Mouse (Mus musculus): ENCODE measurements around the gene Ostm1. TPM values are rescaled to one million over a fixed set of nuclear protein-coding genes. Genes with fewer than 3 reads are reported as not detected.

The Ostm1 gene
- polyA plus RNA-seq (2016; fragmentation: Nextera tagmentation; extraction: Ambion mirVana) = 8.4 and 8.9 TPM in 2 replicates

- Histone ChIP-seq H3K4me3 (peak within 1 kb of the TSS; percentile 28), H3K27ac (no peak within 1 kb of the TSS), H3K27me3 (ENCODE audit: low read depth, poor library complexity, severe bottlenecking) (peaks cover 100% of the 10 kb centered on the region), H3K36me3 (no peaks in the 10 kb centered on the region), H3K9me3 (replicated peaks) (0 out of 2 replicates have a peak, but pooled peaks cover 4% of the 10 kb centered on the region), H3K4me1 (peaks cover 46% of the 10 kb centered on the region)
- DNase-seq (ENCODE audit: low spot score) = no peak
- WGBS = under 1% methylated on average over 43 of the region's 43 CpGs
These were observed at the start of gene Ostm1, which contains the start of gene Nr2e1 for GRCm38 (mm10) chr10:42583157-42583872. Ostm1 (plus strand) TSS chr10:42583822. Nr2e1 (minus strand) TSS chr10:42583632.

- no peak for DNase-seq (ENCODE audit: low spot score)
- H3K9me3 ChIP-seq (replicated peaks) = no peaks in the 10 kb centered on the region
- H3K27me3 ChIP-seq (ENCODE audit: low read depth, poor library complexity, severe bottlenecking) = no peaks in the 10 kb centered on the region
- H3K36me3 ChIP-seq = peaks cover 62% of the 10 kb centered on the region
- no peak overlapping the region for H3K27ac ChIP-seq
- no peak overlapping the region for H3K4me3 ChIP-seq
- 92% methylated on average over 11 of the region's 11 CpGs for WGBS
- H3K4me1 ChIP-seq = no peaks in the 10 kb centered on the region
These were observed 49.7 kb upstream of the Ostm1 start for GRCm38 (mm10) chr10:42533836-42534453.

- H3K27ac ChIP-seq = peak overlapping the region; percentile 30; the same call in 1 of the 2 replicates
- 88% methylated on average over 9 of the region's 9 CpGs for WGBS
- 0 out of 2 replicates have a peak, but pooled peaks cover 9% of the 10 kb centered on the region for H3K4me1 ChIP-seq
- no peaks in the 10 kb centered on the region for H3K9me3 ChIP-seq (replicated peaks)
- peaks cover 37% of the 10 kb centered on the region for H3K36me3 ChIP-seq
- H3K4me3 ChIP-seq = no peak overlapping the region
- H3K27me3 ChIP-seq (ENCODE audit: low read depth, poor library complexity, severe bottlenecking) = no peaks in the 10 kb centered on the region
- DNase-seq (ENCODE audit: low spot score) = no peak
These were observed 45.9 kb upstream of the Ostm1 start for GRCm38 (mm10) chr10:42537571-42538316.

- WGBS = 77% methylated on average over 6 of the region's 6 CpGs
- Histone ChIP-seq H3K9me3 (replicated peaks) (no peaks in the 10 kb centered on the region), H3K4me1 (no peaks in the 10 kb centered on the region), H3K36me3 (no peaks in the 10 kb centered on the region), H3K27ac (no peak overlapping the region), H3K4me3 (no peak overlapping the region), H3K27me3 (ENCODE audit: low read depth, poor library complexity, severe bottlenecking) (no peaks in the 10 kb centered on the region)
- DNase-seq (ENCODE audit: low spot score) = no peak
These were observed 37.7 kb upstream of the Ostm1 start for GRCm38 (mm10) chr10:42545707-42546503.

- Histone ChIP-seq H3K4me3 (no peak overlapping the region), H3K9me3 (replicated peaks) (no peaks in the 10 kb centered on the region), H3K4me1 (no peaks in the 10 kb centered on the region), H3K27me3 (ENCODE audit: low read depth, poor library complexity, severe bottlenecking) (no peaks in the 10 kb centered on the region), H3K36me3 (no peaks in the 10 kb centered on the region), H3K27ac (no peak overlapping the region)
- 95% methylated on average over 3 of the region's 3 CpGs for WGBS
- no peak for DNase-seq (ENCODE audit: low spot score)
These were observed 37.1 kb upstream of the Ostm1 start for GRCm38 (mm10) chr10:42546507-42546906.

GRCm38 (mm10) chr10:42559581-42560200 is 23.9 kb upstream of the Ostm1 start:
- Histone ChIP-seq H3K4me1 (0 out of 2 replicates have a peak, but pooled peaks cover 5% of the 10 kb centered on the region), H3K9me3 (replicated peaks) (no peaks in the 10 kb centered on the region), H3K4me3 (no peak overlapping the region), H3K27ac (no peak overlapping the region), H3K36me3 (no peaks in the 10 kb centered on the region), H3K27me3 (ENCODE audit: low read depth, poor library complexity, severe bottlenecking) (peaks cover 16% of the 10 kb centered on the region)
- DNase-seq (ENCODE audit: low spot score) = no peak
- 81% methylated on average over 5 of the region's 5 CpGs for WGBS

- peak; percentile 84 for DNase-seq (ENCODE audit: low spot score)
- H3K9me3 ChIP-seq (replicated peaks) = no peaks in the 10 kb centered on the region
- 2% methylated on average over 12 of the region's 12 CpGs for WGBS
These were observed 21.4 kb upstream of the Ostm1 start for GRCm38 (mm10) chr10:42562272-42562671.

GRCm38 (mm10) chr10:42572567-42572966 is 11.1 kb upstream of the Ostm1 start:
- Histone ChIP-seq H3K9me3 (replicated peaks) (no peaks in the 10 kb centered on the region), H3K27ac (no peak overlapping the region), H3K4me1 (peaks cover 4% of the 10 kb centered on the region; the same call in 1 of the 2 replicates), H3K27me3 (ENCODE audit: low read depth, poor library complexity, severe bottlenecking) (peaks cover 100% of the 10 kb centered on the region), H3K36me3 (no peaks in the 10 kb centered on the region), H3K4me3 (peak overlapping the region; percentile 8; the same call in 1 of the 2 replicates)
- no peak for DNase-seq (ENCODE audit: low spot score)
- 2% methylated on average over 20 of the region's 20 CpGs for WGBS

More at GRCm38 (mm10) chr10:42562272-42562671, 21.4 kb upstream of the Ostm1 start:
- Histone ChIP-seq H3K27me3 (ENCODE audit: low read depth, poor library complexity, severe bottlenecking) (peaks cover 40% of the 10 kb centered on the region), H3K4me1 (0 out of 2 replicates have a peak, but pooled peaks cover 5% of the 10 kb centered on the region), H3K36me3 (no peaks in the 10 kb centered on the region), H3K4me3 (no peak overlapping the region), H3K27ac (no peak overlapping the region)

GRCm38 (mm10) chr10:42572971-42573370 is 10.7 kb upstream of the Ostm1 start:
- Histone ChIP-seq H3K36me3 (no peaks in the 10 kb centered on the region), H3K27ac (no peak overlapping the region), H3K27me3 (ENCODE audit: low read depth, poor library complexity, severe bottlenecking) (peaks cover 100% of the 10 kb centered on the region), H3K4me1 (peaks cover 4% of the 10 kb centered on the region; the same call in 1 of the 2 replicates), H3K4me3 (peak overlapping the region; percentile 8; the same call in 1 of the 2 replicates), H3K9me3 (replicated peaks) (no peaks in the 10 kb centered on the region)
- WGBS = 2% methylated on average over 15 of the region's 15 CpGs
- DNase-seq (ENCODE audit: low spot score) = no peak

GRCm38 (mm10) chr10:42574639-42575038 is 9.0 kb upstream of the Ostm1 start:
- WGBS = 2% methylated on average over 10 of the region's 10 CpGs
- no peak overlapping the region for H3K4me3 ChIP-seq
- H3K4me1 ChIP-seq = peaks cover 7% of the 10 kb centered on the region
- no peak overlapping the region for H3K27ac ChIP-seq
- no peaks in the 10 kb centered on the region for H3K9me3 ChIP-seq (replicated peaks)
- no peaks in the 10 kb centered on the region for H3K36me3 ChIP-seq
- H3K27me3 ChIP-seq (ENCODE audit: low read depth, poor library complexity, severe bottlenecking) = peaks cover 100% of the 10 kb centered on the region
- no peak for DNase-seq (ENCODE audit: low spot score)

- no peak overlapping the region for H3K27ac ChIP-seq
These were observed 5.9 kb upstream of the Ostm1 start for GRCm38 (mm10) chr10:42577525-42578280.

More at GRCm38 (mm10) chr10:42577525-42578280, 5.9 kb upstream of the Ostm1 start:
- 2% methylated on average over 15 of the region's 15 CpGs for WGBS
- no peak for DNase-seq (ENCODE audit: low spot score)
- Histone ChIP-seq H3K9me3 (replicated peaks) (no peaks in the 10 kb centered on the region), H3K36me3 (no peaks in the 10 kb centered on the region), H3K4me1 (peaks cover 28% of the 10 kb centered on the region), H3K4me3 (no peak overlapping the region), H3K27me3 (ENCODE audit: low read depth, poor library complexity, severe bottlenecking) (peaks cover 100% of the 10 kb centered on the region)
